Mouse (Mus musculus) MEL (cell line): Measurements from ENCODE around the gene Olfr642. TPM values are rescaled to one million over a fixed set of nuclear protein-coding genes. Genes with fewer than 3 reads are reported as not detected.

Experiments
- DNase-seq: peaks from one replicate; pipeline ENCODE4 v3.0.0; 2011; ENCODE audit warnings: low read depth, low spot score
- H3K27ac ChIP-seq: 2 replicates; pipeline ENCODE4 v1.5.1; 2012; ENCODE audit warnings: low read depth, mild to moderate bottlenecking, control low read depth, low read length, moderate library complexity; ENCODE audit not compliant: control insufficient read depth
- H3K27me3 ChIP-seq, 2 experiments: fragments of 150-350 bp in 1 of 2; sonication (generic) in 1 of 2; 2 replicates each; pipeline ENCODE4 v1.6.1; 2012; ENCODE audit warnings: low read length in 2 of 2, mild to moderate bottlenecking in 2 of 2, improper control_type of control experiment in 1 of 2, moderate library complexity in 1 of 2; ENCODE audit not compliant: insufficient read depth in 2 of 2, control insufficient read depth in 1 of 2
- H3K36me3 ChIP-seq, 2 experiments: 2 replicates each; pipeline ENCODE4 v1.6.1; 2012 to 2014; ENCODE audit warnings: low read length in 2 of 2, improper control_type of control experiment in 1 of 2, inconsistent platforms in 1 of 2, mild to moderate bottlenecking in 1 of 2; ENCODE audit not compliant: insufficient read depth in 2 of 2, control insufficient read depth in 1 of 2
- H3K4me1 ChIP-seq, 2 experiments: fragments of 150-350 bp in 1 of 2; sonication (generic) in 1 of 2; 2 replicates each; pipeline ENCODE4 v1.6.1; 2012; ENCODE audit warnings: low read length in 2 of 2, improper control_type of control experiment in 1 of 2, mild to moderate bottlenecking in 1 of 2; ENCODE audit not compliant: insufficient read depth in 2 of 2, control insufficient read depth in 1 of 2
- H3K4me3 ChIP-seq, 2 experiments: fragments of 150-350 bp in 1 of 2; sonication (generic) in 1 of 2; 2 replicates each; pipeline ENCODE4 v1.5.1; 2012; ENCODE audit warnings: low read depth in 2 of 2, low read length in 2 of 2, mild to moderate bottlenecking in 2 of 2, moderate library complexity in 2 of 2, control low read depth in 1 of 2, improper control_type of control experiment in 1 of 2; ENCODE audit not compliant: control insufficient read depth in 1 of 2, insufficient read depth in 1 of 2
- H3K79me2 ChIP-seq: 2 replicates; pipeline ENCODE4 v1.6.1; 2012; ENCODE audit warnings: mild to moderate bottlenecking, low read length, moderate library complexity; ENCODE audit not compliant: control insufficient read depth, poor library complexity, insufficient read depth
- H3K9ac ChIP-seq: 2 replicates; pipeline ENCODE4 v1.6.1; 2012; ENCODE audit warnings: low read depth, mild to moderate bottlenecking, control low read depth, low read length, moderate library complexity; ENCODE audit not compliant: control insufficient read depth, poor library complexity, severe bottlenecking
- H3K9me3 ChIP-seq: fragments of 150-350 bp; sonication (generic); replicated peaks from 2 replicates; pipeline ENCODE4 v1.6.1; 2012; ENCODE audit warnings: mild to moderate bottlenecking, low read length, improper control_type of control experiment, moderate library complexity; ENCODE audit not compliant: insufficient read depth
- BHLHE40 ChIP-seq: IDR thresholded peaks from 2 replicates; pipeline ENCODE4 v1.6.1; 2012; ENCODE audit warnings: low read depth, mild to moderate bottlenecking, inconsistent platforms, low read length, improper control_type of control experiment, borderline replicate concordance
- CHD2 ChIP-seq: IDR thresholded peaks from 2 replicates; pipeline ENCODE4 v1.6.1; 2011; ENCODE audit warnings: low read length, improper control_type of control experiment
- ELF1 ChIP-seq: IDR thresholded peaks from 2 replicates; pipeline ENCODE4 v1.6.1; 2014; ENCODE audit warnings: low read depth, mild to moderate bottlenecking, inconsistent platforms, low read length, improper control_type of control experiment, moderate library complexity
- EP300 ChIP-seq, 2 experiments: IDR thresholded peaks; 2 replicates each; pipeline ENCODE4 v1.6.1; 2011; ENCODE audit warnings: improper control_type of control experiment in 2 of 2, low read length in 2 of 2, low read depth in 1 of 2, mild to moderate bottlenecking in 1 of 2
- ETS1 ChIP-seq: IDR thresholded peaks from 2 replicates; pipeline ENCODE4 v1.6.1; 2012; ENCODE audit warnings: low read depth, mild to moderate bottlenecking, inconsistent platforms, low read length, improper control_type of control experiment, moderate library complexity
- GABPA ChIP-seq: IDR thresholded peaks from 2 replicates; pipeline ENCODE4 v1.6.1; 2012; ENCODE audit warnings: low read depth, mild to moderate bottlenecking, inconsistent platforms, low read length, improper control_type of control experiment, moderate library complexity
- GATA1 ChIP-seq: IDR thresholded peaks from 2 replicates; pipeline ENCODE4 v1.6.1; 2011; ENCODE audit warnings: low read depth, low read length, improper control_type of control experiment
- KAT2A ChIP-seq: conservative IDR thresholded peaks from 2 replicates; pipeline ENCODE4 v1.6.1; 2012; ENCODE audit warnings: low read depth, low read length, improper control_type of control experiment, inconsistent platforms
- MAFK ChIP-seq: IDR thresholded peaks from 2 replicates; pipeline ENCODE4 v1.6.1; 2011; ENCODE audit warnings: low read depth, mild to moderate bottlenecking, low read length, improper control_type of control experiment, borderline replicate concordance
- MAX ChIP-seq: IDR thresholded peaks from 2 replicates; pipeline ENCODE4 v1.6.1; 2011; ENCODE audit warnings: low read length, improper control_type of control experiment
- MAZ ChIP-seq: IDR thresholded peaks from 2 replicates; pipeline ENCODE4 v1.6.1; 2012; ENCODE audit warnings: low read depth, mild to moderate bottlenecking, inconsistent platforms, low read length, improper control_type of control experiment
- MEF2A ChIP-seq: IDR thresholded peaks from 2 replicates; pipeline ENCODE4 v1.6.1; 2014; ENCODE audit warnings: low read depth, mild to moderate bottlenecking, inconsistent platforms, low read length, improper control_type of control experiment; ENCODE audit not compliant: poor library complexity, insufficient replicate concordance, severe bottlenecking; ENCODE audit errors: extremely low read depth
- MYC ChIP-seq: IDR thresholded peaks from 2 replicates; pipeline ENCODE4 v1.6.1; 2011; ENCODE audit warnings: low read depth, mild to moderate bottlenecking, low read length, improper control_type of control experiment, moderate library complexity
- NELFE ChIP-seq: IDR thresholded peaks from 2 replicates; pipeline ENCODE4 v1.6.1; 2011; ENCODE audit warnings: low read depth, low read length, improper control_type of control experiment
- NRF1 ChIP-seq: IDR thresholded peaks from 2 replicates; pipeline ENCODE4 v1.6.1; 2014; ENCODE audit warnings: low read depth, mild to moderate bottlenecking, inconsistent platforms, low read length, improper control_type of control experiment, moderate library complexity; ENCODE audit not compliant: poor library complexity, insufficient read depth, severe bottlenecking
- POLR2AphosphoS2 ChIP-seq: IDR thresholded peaks from 2 replicates; pipeline ENCODE4 v1.6.1; 2011; ENCODE audit warnings: low read length, improper control_type of control experiment
- SMC3 ChIP-seq: IDR thresholded peaks from 2 replicates; pipeline ENCODE4 v1.6.1; 2011; ENCODE audit warnings: low read depth, low read length, improper control_type of control experiment
- TCF12 ChIP-seq: IDR thresholded peaks from 2 replicates; pipeline ENCODE4 v1.6.1; 2014; ENCODE audit warnings: low read depth, mild to moderate bottlenecking, inconsistent platforms, low read length, improper control_type of control experiment, moderate library complexity
- UBTF ChIP-seq: IDR thresholded peaks from 2 replicates; pipeline ENCODE4 v1.6.1; 2012; ENCODE audit warnings: low read depth, mild to moderate bottlenecking, inconsistent platforms, low read length, improper control_type of control experiment, moderate library complexity, borderline replicate concordance; ENCODE audit not compliant: insufficient read depth
- ZMIZ1 ChIP-seq: IDR thresholded peaks from 2 replicates; pipeline ENCODE4 v1.6.1; 2012; ENCODE audit warnings: low read depth, mild to moderate bottlenecking, inconsistent platforms, low read length, improper control_type of control experiment, moderate library complexity
- polyA plus RNA-seq, 2 experiments: library from polyadenylated mRNA; stranded (reverse) in 1 of 2; unstranded in 1 of 2; fragments of >175 nt in 1 of 2; fragments of >200 nt in 1 of 2; gene quantifications; 2 replicates each; pipeline versions ENCODE4 v1.2.1 to v1.2.4; 2012; ENCODE audit warnings: low replicate concordance in 2 of 2, low read depth in 1 of 2; ENCODE audit not compliant: insufficient read length in 2 of 2, insufficient read depth in 1 of 2, missing spikeins in 1 of 2
- total RNA-seq: library from RNA; depleted of rRNA; stranded (reverse); fragments of 300-350 nt; gene quantifications from 2 replicates; pipeline ENCODE4 v1.2.3, GENCODE M21; 2012; rRNA removed

The Olfr642 gene
- total RNA-seq = not detected in 2 replicates
- not detected for polyA plus RNA-seq

DNA sequence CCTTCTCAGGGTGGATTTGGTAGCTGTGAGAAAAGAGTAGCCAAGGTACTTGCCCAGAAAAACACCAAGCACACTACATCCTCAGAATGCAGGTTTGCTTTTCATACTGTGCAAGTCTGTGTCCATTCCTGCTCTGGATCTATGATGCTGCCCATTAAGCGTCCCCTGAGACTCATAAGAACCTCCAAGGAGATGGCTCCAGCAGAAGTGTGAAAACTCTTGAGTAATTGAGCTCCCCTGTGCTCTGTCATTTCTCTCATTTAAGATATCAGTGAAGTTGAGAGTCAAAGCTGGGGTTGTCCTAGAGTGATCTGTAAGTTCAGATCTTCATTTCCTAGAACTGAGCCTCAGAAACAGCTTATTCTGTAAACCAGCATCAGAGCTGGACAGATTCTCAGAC, at the start of gene Olfr642:
Gene Olfr642 (minus strand): TSS at position 101 of the 400 bp plus-strand sequence.
- no peaks in the 10 kb centered on the region for H3K9me3 ChIP-seq
- no peaks in the 10 kb centered on the region; a peak in 1 of 4 replicates for H3K27me3 ChIP-seq
- H3K4me3 ChIP-seq = no peak within 1 kb of the TSS
- no peaks in the 10 kb centered on the region for H3K79me2 ChIP-seq
- no peaks in the 10 kb centered on the region for H3K36me3 ChIP-seq
- H3K9ac ChIP-seq = no peak within 1 kb of the TSS
- H3K4me1 ChIP-seq = no peaks in the 10 kb centered on the region
- TF ChIP-seq MAFK (no peak), CHD2 (no peak), ZMIZ1 (no peak), GABPA (no peak), SMC3 (no peak), MYC (no peak)
- no peak for DNase-seq
- H3K27ac ChIP-seq = no peak within 1 kb of the TSS

DNA sequence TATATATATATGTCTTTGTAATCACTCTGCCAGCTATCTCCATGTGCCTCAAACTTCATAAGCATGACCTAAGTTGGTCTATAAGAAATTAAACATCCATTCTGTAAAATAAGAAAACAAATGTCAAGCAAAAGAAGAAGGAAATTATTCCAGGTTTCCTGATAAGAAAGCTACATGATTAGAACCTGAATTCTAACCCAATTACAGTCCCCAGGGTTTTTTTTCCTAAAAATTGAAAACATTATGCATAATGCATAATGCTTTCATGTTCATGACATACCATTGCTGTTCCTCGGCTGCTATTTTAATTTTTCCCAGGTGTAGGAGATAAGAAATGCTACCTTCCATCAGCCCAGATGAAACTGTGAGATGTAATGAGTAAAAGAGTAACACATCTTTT, 32.9 kb upstream of the Olfr642 start, which contains the start of gene Olfr645:
Gene Olfr645 (minus strand): TSS at position 101 of the 400 bp plus-strand sequence.
- no peak for DNase-seq
- no peak within 1 kb of the TSS for H3K4me3 ChIP-seq
- H3K27me3 ChIP-seq = peaks cover 0 to 2% of the 10 kb centered on the region in 2 experiments; a peak in 1 of 4 replicates
- H3K27ac ChIP-seq = no peak within 1 kb of the TSS
- no peak within 1 kb of the TSS for H3K9ac ChIP-seq
- H3K9me3 ChIP-seq = no peaks in the 10 kb centered on the region
- no peaks in the 10 kb centered on the region for H3K79me2 ChIP-seq
- no peaks in the 10 kb centered on the region for H3K36me3 ChIP-seq
- H3K4me1 ChIP-seq = no peaks in the 10 kb centered on the region
- no peak for TF ChIP-seq ETS1
- no peak for TF ChIP-seq GATA1
- TF ChIP-seq NRF1 = no peak
- no peak for TF ChIP-seq KAT2A
- no peak for TF ChIP-seq MAFK
- no peak for TF ChIP-seq BHLHE40
- no peak for TF ChIP-seq TCF12
- TF ChIP-seq MAX = no peak
- TF ChIP-seq GABPA = no peak
- TF ChIP-seq MAZ = no peak
- no peak for TF ChIP-seq ELF1
- no peak for TF ChIP-seq UBTF
- TF ChIP-seq NELFE = no peak
- TF ChIP-seq MEF2A = no peak
- no peak for TF ChIP-seq EP300 (IDR thresholded peaks at IDR 0.05; ENCODE audit: low read depth in 1 of 2, low read length in 2 of 2)
- no peak for TF ChIP-seq SMC3
- no peak for TF ChIP-seq POLR2AphosphoS2
